Mouse (Mus musculus) megakaryocyte, embryonic 14.5 days (primary cell): Measurements from ENCODE around the gene Hibch.

Experiments
- FLI1 ChIP-seq: IDR thresholded peaks from 2 replicates; pipeline ENCODE4 v1.6.1; 2012; ENCODE audit warnings: low read length, inconsistent platforms, mixed read lengths
- GATA1 ChIP-seq: IDR thresholded peaks from 3 replicates; pipeline ENCODE4 v1.6.1; 2012; ENCODE audit warnings: mixed read lengths, low read length, inconsistent platforms, borderline replicate concordance

DNA sequence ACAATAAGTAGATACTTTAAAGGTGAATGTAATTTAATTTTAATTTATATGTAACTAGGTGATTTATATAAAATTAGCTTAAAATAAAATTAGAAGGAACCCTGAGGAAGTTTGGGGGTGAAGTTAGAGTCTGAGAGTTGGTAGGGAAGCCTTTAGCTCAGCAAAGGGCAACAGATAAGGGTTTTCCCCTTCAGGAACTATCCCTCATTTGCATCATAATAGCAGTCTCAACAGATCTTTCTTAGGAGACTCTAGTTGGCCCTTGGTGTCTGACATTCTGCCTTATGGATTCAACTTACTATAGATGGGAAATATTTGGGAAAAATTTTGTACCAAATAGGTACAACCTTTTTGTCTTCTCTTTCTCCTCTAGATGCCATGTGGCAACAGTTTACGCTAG lies 19.5 kb downstream of the Hibch start:
- TF ChIP-seq GATA1 (no peak), FLI1 (no peak)
